Mouse (Mus musculus) intestine, embryonic 14.5 days (tissue): ENCODE results near the gene Plekha7. TPM values are rescaled to one million over a fixed set of nuclear protein-coding genes. Genes with fewer than 3 reads are reported as not detected.

Experiments
- polyA plus RNA-seq: library from polyadenylated mRNA; unstranded; fragments of >200 nt; fragmentation: Nextera tagmentation; extraction: Ambion mirVana; gene quantifications from 2 replicates; pipeline ENCODE4 v1.2.1, GENCODE M21; 2014

The Plekha7 gene
- polyA plus RNA-seq, 1 experiment from 2014 or later: 10.7 TPM

Other genes starting within 250 kb of the Plekha7 start
- gene Gm4353, start 223.7 kb downstream of the Plekha7 start, polyA plus RNA-seq: 0.58 and 0.91 TPM in 2 replicates
- gene Rps13, start 25.8 kb upstream of the Plekha7 start, polyA plus RNA-seq: 1,010 and 1,152 TPM in 2 replicates
- 31.9 and 32.9 TPM in 2 replicates for gene Pik3c2a, start 135.1 kb upstream of the Plekha7 start, polyA plus RNA-seq
- gene Nucb2, start 196.0 kb upstream of the Plekha7 start, polyA plus RNA-seq: 16.5 and 19.0 TPM in 2 replicates